Mouse (Mus musculus): ENCODE measurements at regions not wholly inside any gene's neighbourhood (a gene's known extent, or its start where the extent isn't known, plus 50 kb on each side); places are given as distances from the start of the nearest gene placed in this dataset.

DNA sequence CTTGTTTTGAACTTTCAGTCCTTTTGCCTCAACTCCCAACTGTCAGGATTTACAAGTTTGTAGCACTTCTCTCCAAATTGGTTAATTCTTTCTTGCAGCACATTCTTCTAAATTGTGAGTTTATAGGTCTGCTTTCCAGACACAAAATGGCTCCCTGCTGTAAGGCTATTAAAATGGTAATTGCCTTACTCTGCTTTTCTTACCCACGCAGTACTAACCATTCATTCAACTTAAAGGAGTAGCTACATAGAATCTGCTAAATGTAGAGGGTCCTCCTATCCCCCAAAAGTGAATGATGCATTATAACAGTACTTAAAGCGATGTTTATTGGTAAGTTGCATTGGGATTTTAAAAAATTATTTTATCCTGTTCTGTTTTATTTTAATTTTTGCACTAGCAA lies 356.2 kb downstream of the Kif20b start:
- no peak for DNase-seq (ENCODE audit: low read depth)

DNA sequence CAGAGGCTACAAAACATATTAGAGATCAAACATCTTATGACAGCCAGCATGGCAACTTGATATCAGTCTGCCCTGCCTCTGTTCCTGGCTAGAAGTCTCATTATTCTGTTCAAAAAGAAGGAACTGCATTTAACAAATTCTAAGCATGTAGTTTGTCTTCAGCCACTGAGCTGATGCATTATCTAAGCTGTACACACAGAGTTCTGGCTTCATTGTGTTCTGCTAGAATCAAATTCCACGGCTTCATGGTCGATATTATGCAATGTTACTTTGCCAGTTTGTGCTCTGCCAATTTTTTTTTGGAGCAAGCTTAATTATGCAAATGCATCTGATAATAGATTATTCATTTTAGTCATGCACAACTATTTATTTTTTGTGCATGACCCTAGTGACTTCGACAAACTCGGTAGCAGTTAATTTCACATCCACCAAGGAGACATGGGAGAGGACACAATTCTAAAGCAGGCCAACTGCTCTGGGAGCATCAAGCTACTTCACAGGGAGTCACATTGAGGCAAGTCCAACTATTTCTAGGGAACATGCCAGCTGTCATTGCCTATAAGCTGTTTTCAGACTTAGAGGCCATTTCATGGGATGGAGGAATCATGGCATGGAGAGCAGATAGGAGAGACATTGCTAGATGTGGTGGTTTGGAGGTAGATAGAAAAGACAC lies 360.8 kb downstream of the Kif20b start:
- DNase-seq (ENCODE audit: low read depth) = no peak

DNA sequence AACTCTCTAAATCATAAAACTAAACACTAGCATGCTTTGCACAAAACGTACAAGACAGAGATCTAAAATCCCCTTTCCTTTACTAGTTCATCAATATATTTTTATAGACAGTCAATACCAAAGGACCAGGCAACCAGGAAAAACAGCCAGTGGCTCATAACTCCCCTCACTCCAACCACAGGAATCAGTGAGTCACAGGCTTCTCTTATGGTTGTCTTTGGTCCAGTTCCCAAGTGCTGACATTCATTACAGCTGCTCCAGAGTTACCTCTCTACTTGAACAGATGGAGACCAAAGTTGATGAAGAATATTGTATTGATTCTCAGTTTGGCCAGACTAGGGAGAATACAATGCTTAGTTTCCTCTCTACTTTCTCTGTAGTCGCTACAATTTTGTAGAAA lies 376.7 kb downstream of the Kif20b start:
- DNase-seq (ENCODE audit: low read depth) = no peak

DNA sequence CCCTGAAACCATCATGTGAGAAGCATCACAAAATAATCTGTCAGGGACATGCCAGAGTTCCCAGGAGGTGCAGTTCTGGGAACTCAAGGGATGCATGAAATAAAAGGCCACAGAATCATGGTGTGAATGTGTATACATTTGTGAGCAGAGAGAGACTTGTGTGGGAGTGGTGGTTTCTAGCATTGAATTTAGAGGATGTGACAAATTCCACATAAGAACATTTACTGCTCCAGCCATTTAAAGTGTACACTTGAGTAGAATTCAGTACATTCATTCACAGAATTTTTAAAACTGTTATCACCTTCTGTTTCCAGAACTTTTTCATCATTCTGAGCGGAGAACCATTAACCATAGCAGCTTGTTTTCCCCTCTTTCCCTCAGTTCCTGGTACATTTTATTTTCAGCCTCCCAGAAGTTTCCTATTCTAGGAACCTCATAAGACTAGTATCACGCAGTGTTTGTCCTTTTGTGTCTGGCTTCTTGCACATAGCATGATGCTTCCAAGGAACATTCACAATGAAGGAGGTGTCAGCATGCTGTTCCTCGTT lies 380.6 kb downstream of the Kif20b start:
- no peak for DNase-seq (ENCODE audit: low read depth)

All from c-Kit-positive CD71-negative TER-119-negative erythroid progenitor cells, embryonic 14.5 days (primary cell).